Mouse (Mus musculus): Measurements from ENCODE around the gene Gm11733. TPM values are rescaled to one million over a fixed set of nuclear protein-coding genes. Genes with fewer than 3 reads are reported as not detected.

The Gm11733 gene
- total RNA-seq, 4 experiments from 2014 or later: not detected

DNA sequence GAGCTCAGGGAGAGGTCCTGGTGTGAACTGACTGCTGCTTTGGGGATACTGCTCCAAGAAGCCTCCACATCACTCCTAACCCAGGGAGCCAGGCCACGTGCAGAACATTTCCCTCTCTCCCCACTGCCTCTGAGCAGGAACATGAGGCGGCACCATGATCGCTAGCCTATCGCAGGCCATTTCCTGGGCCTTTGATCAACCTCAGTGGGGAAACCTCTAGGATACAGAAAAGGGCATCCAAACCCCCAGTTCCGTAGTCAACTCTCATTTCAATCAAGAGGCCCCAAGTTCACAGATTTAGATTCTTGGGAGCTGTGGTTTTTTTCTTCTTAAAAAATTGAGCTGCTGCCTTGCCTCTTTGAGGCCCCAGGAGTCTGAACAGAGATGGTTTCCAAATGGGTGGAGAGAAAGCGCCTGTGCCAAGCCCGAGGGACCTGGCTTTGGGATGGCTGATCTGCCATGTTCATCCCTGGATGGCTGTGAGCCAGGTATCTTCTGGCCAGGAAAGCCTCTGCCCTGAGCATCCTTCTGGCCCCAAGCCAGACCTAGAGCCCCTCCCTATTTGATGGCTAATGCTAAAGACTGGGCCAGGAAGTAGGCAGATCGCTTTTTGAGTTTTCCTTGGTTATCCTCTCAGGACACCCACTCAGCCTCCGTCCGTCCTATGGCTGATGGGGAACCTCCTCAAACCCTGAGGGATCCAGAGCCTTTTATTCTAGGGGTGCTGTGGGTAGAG is 5.7 kb upstream of the Gm11733 start:
- peak; percentile 12 to 39 for DNase-seq (ENCODE audit: low spot score in 2 of 2)

DNA sequence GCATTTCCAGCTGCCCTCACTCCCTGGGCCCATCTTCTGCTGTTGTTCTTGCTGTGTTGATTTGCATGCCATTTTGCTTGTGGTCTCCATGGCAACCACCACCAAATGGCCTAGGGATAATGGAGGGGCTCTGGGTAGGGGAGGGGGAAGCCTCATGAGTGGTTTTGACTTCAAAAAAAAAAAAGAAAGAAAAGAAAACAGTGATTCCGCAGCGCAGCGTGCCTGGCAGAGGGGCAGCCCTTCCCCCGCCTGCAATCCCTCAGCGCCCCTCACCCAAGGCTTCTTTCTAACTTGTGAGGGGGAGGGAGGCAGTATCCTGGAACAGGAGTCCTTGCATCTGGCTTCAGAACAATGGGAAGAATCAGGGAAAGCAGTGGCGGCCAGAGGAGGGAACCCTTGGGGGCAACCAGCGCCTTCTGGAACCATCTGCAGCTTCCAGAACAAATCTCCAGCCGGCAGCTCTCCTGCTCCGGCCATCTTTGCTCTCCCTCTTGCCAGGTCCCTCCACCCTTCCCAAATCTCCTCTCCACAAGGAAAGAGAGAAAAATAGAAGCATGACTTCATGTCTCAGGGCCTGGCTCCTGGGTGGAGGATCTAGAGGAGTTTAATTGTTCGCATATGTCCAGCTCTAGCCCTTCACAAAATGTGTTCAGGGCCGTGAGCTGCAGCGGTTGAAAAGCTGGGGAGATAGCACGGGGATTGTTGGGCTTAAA is 5.0 kb upstream of the Gm11733 start:
- peak; percentile 41 to 68 for DNase-seq (ENCODE audit: low spot score in 2 of 2)

DNA sequence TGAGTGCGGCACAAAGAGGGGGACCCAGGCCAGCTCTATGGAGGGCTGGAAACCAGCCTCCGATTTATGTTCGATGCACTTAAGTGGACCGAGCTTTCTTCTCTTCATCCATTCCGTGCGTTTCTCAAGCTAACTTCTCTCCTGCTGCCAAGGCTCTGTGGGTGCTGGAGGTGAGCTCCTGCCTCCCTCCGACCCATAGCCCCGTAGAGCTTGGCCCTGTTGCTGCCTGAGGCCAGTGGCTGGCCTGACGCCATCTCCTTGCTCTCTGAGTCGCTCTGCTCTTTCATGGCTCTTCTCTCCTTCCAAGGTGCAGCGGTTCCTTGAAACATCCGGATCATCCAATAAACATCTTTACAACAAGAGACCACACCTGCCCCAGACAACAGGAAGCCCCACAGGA is 4.4 kb upstream of the Gm11733 start:
- peak in 1 of 2 experiments; percentile 19 for DNase-seq (ENCODE audit: low spot score in 2 of 2)

DNA sequence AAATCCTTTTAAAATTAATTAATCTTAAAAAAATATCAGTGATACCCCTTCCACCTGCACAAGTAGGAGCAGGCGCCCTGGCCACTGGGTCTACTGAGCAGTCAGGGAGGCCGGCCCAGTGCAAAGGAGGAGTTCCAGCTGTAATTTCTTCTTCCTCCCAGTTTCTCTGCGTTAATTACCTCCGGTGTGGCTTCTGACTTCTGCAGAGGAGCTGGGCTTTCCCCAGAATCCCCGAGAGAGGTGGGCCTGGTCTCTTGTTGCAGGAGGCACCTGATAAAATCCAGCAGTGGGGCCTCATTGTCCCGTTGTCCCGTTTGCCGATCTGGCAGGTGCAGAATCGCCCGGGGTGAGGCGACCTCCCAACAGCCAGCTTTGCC is 1.9 kb upstream of the Gm11733 start:
- DNase-seq (ENCODE audit: low spot score in 2 of 2): no peak

DNA sequence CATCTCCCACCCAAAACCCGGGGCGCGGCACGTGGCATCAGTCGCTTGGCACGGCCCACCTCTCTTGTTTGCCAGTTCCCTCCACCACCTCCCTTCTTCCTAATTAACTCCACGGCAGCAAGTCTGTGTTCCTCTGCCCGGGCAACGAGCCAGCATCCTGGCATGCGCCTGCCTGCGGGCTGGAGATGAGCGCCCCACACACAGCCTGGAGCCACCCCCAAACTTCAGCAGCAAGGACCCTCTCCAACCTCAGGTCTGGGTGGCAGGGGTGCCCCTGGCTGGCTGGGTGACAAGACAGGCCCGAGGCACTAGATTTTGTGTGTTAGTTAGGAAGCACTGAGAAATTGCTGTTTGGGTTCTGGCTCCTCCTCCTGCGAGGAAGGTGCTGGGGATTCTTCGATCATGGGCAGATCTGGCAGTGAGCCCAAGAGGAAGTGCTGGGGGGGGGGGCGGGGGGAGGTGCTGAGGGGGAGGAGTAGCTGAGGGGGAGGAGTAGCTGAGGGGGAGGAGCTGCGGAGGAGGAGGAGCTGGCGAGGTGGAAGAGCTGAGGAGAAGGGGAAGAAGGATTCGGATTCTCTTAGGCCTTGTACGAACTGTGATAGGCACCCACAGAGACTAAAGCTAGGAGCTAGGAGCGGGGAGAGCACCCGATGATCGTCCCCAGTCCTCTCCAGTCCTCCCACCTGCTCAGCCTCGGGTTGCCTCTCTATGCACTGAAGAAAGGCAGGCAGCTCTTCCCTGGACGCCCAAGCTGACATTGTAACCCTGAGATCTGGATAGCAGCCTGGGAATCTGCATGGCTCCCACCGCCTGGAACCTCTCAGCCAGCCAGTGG is 1.3 kb upstream of the Gm11733 start:
- peak; percentile 30 to 64 for DNase-seq (ENCODE audit: low spot score in 2 of 2)

DNA sequence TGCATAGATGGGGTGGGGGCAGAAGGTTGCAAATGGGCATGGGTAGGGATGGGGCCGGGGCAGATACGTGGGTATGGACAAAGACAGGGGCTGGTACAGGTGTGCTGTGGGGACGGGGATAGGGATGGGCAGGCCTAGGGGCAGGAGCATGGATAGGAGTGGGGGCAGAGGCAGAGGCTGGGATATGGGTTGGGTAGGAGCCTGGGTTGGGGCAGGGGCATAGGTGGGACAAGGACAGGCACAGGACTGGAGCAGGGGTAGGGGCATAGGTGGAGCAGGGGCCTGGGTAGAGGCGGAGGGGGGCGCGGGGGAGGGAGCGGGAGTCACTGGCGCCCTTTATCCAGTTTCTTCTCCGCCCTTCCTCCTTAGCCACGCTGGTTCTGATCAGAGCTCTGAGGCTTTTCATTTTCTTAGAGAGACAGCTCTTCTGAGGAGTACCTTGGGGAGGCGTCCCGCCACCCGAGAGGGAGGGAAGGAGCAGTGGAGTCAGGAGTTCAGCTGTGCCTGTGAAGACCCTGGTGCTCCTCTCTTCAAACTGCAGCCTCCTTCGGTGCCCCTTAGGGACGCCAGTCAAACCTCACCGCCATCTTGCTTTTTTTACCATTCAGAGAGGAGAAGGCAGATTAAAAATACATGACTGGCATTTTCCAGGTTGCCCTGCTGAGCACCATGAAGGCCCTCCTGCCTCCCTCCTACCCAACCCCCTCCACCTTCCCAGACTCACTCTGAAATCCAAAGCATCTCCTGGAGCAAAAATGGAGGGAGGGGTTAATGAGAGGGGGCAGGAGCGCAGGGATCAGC is 7.4 kb downstream of the Gm11733 start:
- DNase-seq (ENCODE audit: low spot score in 2 of 2): no peak

GRCm38 (mm10) chr11:117492209-117492505 is 8.0 kb downstream of the Gm11733 start:
- DNase-seq (ENCODE audit: low spot score in 2 of 2): no peak

DNA sequence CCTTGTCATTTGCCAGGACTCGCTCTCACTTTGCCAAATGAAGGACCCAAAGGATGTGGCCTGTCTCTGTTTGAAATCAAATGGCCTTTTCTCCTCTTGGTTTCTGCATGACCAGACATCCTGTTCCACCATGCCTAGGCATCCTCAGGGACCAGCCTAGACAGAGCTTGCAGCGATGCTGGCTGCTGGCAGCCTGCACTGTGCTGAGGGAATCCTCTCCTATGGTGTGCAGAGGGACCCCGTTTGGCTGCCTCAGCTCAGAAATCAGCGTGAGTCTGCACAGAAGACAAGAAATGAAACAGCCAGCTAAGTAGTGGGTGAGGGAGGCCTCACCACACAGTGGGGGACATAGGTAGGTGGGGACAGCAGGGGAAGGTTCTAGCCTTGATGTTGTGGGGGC is 12.6 kb downstream of the Gm11733 start:
- no peak for DNase-seq (ENCODE audit: low spot score in 2 of 2)

- DNase-seq (ENCODE audit: low spot score in 2 of 2): peak; percentile 20 to 54
These were observed 13.3 kb downstream of the Gm11733 start for GRCm38 (mm10) chr11:117497256-117498136.

DNA sequence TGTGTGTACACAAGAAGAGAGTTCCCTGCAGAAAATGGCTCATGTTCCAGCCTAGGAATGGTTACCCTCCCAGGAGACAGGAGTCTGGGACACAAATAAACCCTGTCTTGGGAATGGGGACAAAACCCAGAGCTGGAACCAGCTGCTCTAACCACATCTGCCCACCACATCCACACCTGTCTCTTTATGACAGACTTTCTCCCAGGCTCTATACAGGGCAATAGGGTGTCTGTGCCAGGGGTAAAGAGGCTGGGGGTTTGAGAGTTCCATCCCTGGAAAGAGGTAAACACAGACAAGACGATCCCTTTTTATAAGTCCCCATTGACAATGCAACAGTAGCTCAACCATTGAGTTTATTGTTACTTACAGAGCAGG is 14.0 kb downstream of the Gm11733 start:
- DNase-seq (ENCODE audit: low spot score in 2 of 2): no peak

- DNase-seq (ENCODE audit: low spot score in 2 of 2): no peak
These were observed 24.8 kb downstream of the Gm11733 start for GRCm38 (mm10) chr11:117508972-117509371.

DNA sequence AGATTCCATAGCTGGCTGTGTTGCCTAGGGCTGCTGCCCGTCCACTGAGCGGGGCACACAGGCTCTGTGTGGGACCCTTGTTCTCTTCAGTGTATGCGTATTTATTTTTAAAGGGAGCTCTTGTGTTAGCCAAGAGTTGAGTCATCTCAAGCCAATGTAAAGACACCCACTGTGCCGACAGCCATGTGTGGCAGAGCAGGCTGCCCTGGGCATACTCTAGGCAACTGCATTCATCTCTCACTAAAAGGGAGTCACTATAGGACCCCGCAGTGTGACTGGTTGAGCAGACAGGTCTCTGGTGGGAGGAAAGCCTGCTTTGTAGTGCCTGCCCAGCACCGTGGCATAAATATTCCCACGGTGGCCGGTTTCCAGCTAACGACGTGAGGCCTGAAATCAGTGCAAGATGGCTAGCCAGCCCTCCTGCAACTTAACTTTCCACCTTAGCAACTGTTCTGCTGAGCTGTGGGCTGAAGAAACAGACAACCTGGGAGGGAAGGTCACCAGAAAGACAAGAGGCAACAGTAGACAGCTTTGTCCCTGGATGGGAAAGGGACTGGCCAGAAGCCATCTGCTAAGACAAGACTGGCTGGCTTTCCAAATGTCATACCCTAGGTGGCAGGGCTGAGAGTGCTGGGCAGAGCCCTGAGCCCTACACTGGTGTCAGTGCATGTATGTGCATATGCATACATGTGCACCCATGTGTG is 31.7 kb downstream of the Gm11733 start:
- no peak for DNase-seq (ENCODE audit: low spot score in 2 of 2)

DNA sequence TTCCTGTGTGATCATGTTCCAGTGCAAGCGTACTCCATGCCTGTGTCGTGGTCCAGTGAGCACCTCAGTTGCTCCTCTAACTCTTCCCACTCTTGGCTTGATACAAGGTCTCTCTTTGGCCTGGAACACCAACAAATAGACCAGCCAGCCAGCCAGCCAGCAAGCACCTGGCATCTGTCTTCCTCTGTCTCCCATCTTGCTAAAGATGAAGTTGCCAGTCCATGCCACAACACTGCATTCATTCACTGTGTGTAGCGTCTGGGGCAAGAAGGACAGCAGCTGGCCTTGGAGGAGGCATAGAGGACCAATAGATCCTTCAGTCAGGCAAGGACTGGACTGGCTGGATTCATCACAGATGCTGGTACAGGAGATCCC is 32.2 kb downstream of the Gm11733 start:
- no peak for DNase-seq (ENCODE audit: low spot score in 2 of 2)

- no peak for DNase-seq (ENCODE audit: low spot score in 2 of 2)
These were observed 38.0 kb downstream of the Gm11733 start for GRCm38 (mm10) chr11:117521906-117522780.

DNA sequence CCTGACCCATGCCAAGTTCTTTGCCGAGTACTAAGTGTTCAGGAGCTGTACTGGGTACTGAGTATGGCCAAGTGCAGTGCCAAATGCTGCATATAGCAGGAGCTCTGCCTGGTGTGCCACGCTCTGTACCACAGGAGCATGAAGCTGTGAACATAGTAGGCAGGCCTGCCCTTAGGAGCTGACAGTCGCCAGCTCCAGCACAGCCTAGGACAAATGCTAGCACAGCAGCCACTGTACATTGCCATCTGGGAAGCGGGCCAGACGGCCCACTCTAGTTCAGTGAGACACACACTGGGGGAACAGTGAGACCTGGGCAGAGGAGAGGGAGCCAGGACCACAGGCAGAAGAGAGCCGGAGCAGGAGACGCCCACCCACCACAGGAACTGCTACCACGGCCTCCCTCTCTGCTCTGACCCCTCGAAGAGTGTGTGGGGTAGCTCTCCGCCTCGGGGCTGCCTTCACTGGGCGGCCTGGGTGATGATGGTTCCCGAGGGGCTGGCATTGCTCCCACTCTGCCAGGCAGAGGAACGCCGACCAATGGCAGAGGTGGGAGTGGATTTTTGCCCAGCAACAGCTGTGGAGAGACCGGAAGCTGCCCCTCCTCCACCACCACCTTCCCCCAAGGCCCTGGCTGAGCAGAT is 38.8 kb downstream of the Gm11733 start:
- DNase-seq (ENCODE audit: low spot score in 2 of 2): peak; percentile 40 to 64

GRCm38 (mm10) chr11:117525606-117526349 is 41.6 kb downstream of the Gm11733 start:
- no peak for DNase-seq (ENCODE audit: low spot score in 2 of 2)

GRCm38 (mm10) chr11:117532374-117532773 is 48.2 kb downstream of the Gm11733 start:
- no peak for DNase-seq (ENCODE audit: low spot score in 2 of 2)

DNA sequence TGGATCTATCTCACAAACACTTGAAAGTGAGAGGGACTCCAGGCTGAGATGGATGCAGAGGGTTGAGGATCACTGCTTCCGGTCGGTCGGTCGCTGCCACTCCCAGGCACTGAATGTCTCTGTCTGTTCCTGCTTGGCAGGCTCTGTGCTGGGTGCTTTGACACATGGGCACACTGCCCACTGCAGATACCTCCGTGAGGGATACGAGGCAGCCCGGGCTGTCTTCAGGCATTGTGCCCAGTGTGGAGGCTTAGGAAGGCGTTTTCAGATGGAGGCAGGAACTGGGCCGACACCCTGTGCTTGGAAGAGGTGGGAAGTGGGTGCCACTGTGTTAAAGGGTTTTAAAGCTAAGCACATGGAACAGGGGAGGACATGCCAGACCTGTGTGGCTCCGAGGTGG is 50.7 kb downstream of the Gm11733 start:
- DNase-seq (ENCODE audit: low spot score in 2 of 2): peak; percentile 64 to 73

Measured in gastrocnemius, adult 8-10 months (tissue).